ENCODE assay signal across 8 mouse cellular contexts in genomic region chr3:132084018-132084417, GRCm38 (mm10). TPM values are rescaled to one million over a fixed set of nuclear protein-coding genes. Genes with fewer than 3 reads are reported as not detected.
DNase-seq lines count a peak whose midpoint lies in the region; ATAC-seq and TF ChIP-seq lines count a peak whose summit lies in the region.

No protein-coding gene starts in this region.

- peak overlapping the region; percentile 57 for H3K4me3 ChIP-seq in intestine, embryonic 14.5 days (ENCODE audit: low read depth, low read length)

- H3K27me3 ChIP-seq in Patski: no peaks in the 10 kb centered on the region
- H3K27me3 ChIP-seq in intestine, embryonic 14.5 days (replicated peaks; ENCODE audit: control insufficient read depth, insufficient read depth, low read length): peaks cover 18% of the 10 kb centered on the region

- CTCF ChIA-PET in Patski (lab: Charles Lee): interaction anchor here (1.2 kb wide), 1 partner anchor 11 kb away, joined by 3 read pairs; no protein-coding TSS in a partner anchor

- in situ Hi-C loops in Patski (cut with MboI; ENCODE audit: low pct_unique_long_range_greater_than_20kb): no loop called here

- DNase-seq in Patski (ENCODE audit: low read depth, low spot score): no peak
- DNase-seq in cerebellum, postnatal 14 days: peak; percentile 73 to 78
- DNase-seq in frontal cortex, postnatal 36 days (ENCODE audit: low spot score in 2 of 2): peak; percentile 30 to 72
- DNase-seq in intestine, embryonic 14.5 days (ENCODE audit: low spot score): peak; percentile 84
- peak; percentile 44 to 60 for DNase-seq in left cerebral cortex, adult 18-20 months (ENCODE audit: low spot score in 2 of 2)
- peak; percentile 72 for DNase-seq in lung, postnatal 10 days
- peak; percentile 67 for DNase-seq in right cerebral cortex, postnatal 14 days
- DNase-seq in spleen, postnatal 36 days (ENCODE audit: low spot score in 2 of 2): no peak

- H3K9ac ChIP-seq in intestine, embryonic 14.5 days (ENCODE audit: low read length): peak overlapping the region; percentile 15; the same call in 1 of the 2 replicates

- peak; percentile 58 for TF ChIP-seq CTCF in Patski (IDR thresholded peaks at IDR 0.05)

- 6% methylated on average over 13 of the region's 13 CpGs for WGBS in intestine, embryonic 14.5 days

- POLR2A ChIA-PET in Patski (lab: Charles Lee): no interaction called here

- no peaks in the 10 kb centered on the region for H3K9me3 ChIP-seq in intestine, embryonic 14.5 days (ENCODE audit: control insufficient read depth, low read length)

- ATAC-seq in Patski: peak; percentile 58
- peak; percentile 61 for ATAC-seq in intestine, embryonic 14.5 days (replicated peaks; ENCODE audit: low FRiP score, low TSS enrichment, low read depth)

- peaks cover 9% of the 10 kb centered on the region for H3K4me1 ChIP-seq in intestine, embryonic 14.5 days (replicated peaks; ENCODE audit: control insufficient read depth, insufficient read depth, low read length)

- H3K4me2 ChIP-seq in intestine, embryonic 14.5 days (ENCODE audit: low read length): peak overlapping the region; percentile 96

- H3K36me3 ChIP-seq in intestine, embryonic 14.5 days (ENCODE audit: control insufficient read depth, insufficient read depth, low read length): no peaks in the 10 kb centered on the region

- no peak overlapping the region for H3K27ac ChIP-seq in intestine, embryonic 14.5 days (ENCODE audit: low read depth)

RNA-seq across cellular contexts. Expression of gene Dkk2, which starts 1.1 kb away (rescaled TPM):
- 0.01 TPM for polyA plus RNA-seq in Patski (2021)
- 19.0 and 19.2 TPM in 2 replicates for polyA plus RNA-seq in intestine, embryonic 14.5 days (2014; fragmentation: Nextera tagmentation; extraction: Ambion mirVana)
- under 1 TPM; 0.40 to 0.77 TPM for total RNA-seq in left cerebral cortex, adult 18-20 months (2021)

Comparison
In these comparisons a context has a peak if more than half of its experiments do, and no peak if none do; other contexts are left out.
1. DNase-seq: peak in cerebellum, postnatal 14 days (2 of 2), frontal cortex, postnatal 36 days (2 of 2), intestine, embryonic 14.5 days (single experiment), left cerebral cortex, adult 18-20 months (2 of 2), lung, postnatal 10 days (single experiment) and right cerebral cortex, postnatal 14 days (single experiment); none in Patski (single experiment) and spleen, postnatal 36 days (0 of 2).
2. RNA of gene Dkk2, which starts 1.1 kb away (polyA plus RNA-seq): 19.0 to 19.2 TPM in intestine, embryonic 14.5 days; 0.01 TPM in Patski (single experiment); every median in the first group is over 10 times any median in the second.